Mouse (Mus musculus) neural tube, postnatal 0 days (tissue): ENCODE measurements around the gene Med17. TPM values are rescaled to one million over a fixed set of nuclear protein-coding genes. Genes with fewer than 3 reads are reported as not detected.

Experiments used
- microRNA-seq: library from miRNA; unstranded; fragments of <30 nt; microRNA quantifications from one replicate; pipeline ENCODE4, GENCODE M21; 2016
- polyA plus RNA-seq: library from polyadenylated mRNA; unstranded; fragments of >200 nt; fragmentation: Nextera tagmentation; extraction: Ambion mirVana; gene quantifications from 2 replicates; pipeline ENCODE4 v1.2.1, GENCODE M21; 2015

The Med17 gene
- polyA plus RNA-seq, result 28.1 and 28.5 TPM in 2 replicates

DNA sequence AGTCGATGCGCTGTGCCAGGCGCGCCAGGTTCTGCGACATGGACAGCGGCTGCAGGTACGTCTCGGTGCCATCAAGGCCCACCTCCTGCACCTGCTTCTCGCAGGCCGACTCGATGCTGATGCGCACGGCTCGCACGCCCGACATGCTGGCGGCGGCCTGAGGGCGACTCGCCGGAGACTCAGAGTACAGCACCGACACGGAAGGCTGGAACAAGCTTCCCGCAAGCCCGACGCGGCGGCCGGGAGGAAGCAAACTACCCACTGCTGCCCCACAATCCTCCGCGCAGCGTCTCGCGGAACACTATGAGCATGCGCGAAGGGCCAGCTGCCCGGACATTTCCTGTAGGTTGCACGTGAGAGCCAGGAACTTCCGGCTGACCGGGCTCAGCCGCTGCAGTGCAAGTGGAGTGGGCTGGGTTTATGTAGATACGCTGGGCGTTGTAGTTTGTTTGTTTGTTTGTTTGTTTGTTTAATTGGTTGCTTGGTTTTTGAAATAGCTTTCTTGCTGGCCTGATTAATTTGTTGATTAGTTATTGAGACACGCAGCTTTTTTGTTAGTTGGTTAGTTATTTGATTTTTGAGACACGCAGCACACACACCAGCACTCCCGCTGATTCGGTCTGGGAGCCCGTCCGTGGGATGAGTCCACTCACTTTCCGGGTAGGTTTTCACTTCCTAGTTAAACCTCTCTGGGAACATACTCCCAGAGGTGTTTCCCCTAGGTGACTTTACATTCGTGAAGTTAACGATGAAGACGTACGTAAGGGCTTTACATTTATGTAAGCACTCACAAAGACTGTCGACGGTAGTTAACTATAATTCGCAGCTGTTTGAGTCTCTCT, at the start of gene Med17:
TSS of gene Med17 (minus strand) at position 283 of the 842 bp plus-strand sequence.

DNA sequence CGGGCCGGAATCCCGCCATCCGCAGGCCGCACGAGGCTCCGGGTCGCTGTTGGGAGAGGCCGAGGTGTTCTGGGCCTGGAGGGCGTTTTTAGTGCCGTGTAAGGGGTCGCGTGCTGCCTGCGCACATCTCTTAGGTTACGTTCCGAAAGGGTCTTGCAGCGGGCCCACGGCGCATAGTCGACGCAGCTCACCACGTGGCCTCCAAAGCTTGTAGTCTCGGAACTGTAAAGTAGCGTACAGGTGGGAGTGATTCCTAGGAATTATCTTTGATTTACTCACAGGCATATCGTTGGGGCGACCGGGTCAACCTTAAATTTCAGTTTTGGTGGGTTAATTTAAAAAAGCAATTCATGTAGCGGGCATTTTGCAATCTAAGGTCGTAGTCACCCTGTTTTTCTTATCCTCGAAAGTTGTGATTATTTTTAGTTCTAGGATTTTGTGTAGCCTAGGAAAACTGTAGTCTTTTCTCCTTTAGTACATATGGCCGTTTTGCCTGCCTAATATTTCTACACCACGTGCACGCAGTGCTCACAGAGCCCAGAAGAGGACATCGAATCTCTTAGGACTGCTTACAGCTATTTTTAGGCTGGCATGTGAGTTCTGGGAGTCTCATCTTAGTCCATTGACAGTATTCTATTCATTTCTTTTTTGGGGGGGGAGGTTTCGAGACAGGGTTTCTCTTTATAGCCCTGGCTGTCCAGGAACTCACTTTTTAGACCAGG, 26.8 kb upstream of the Med17 start, which contains the start of gene 4931406C07Rik:
TSS of gene 4931406C07Rik (minus strand) at position 51 of the 722 bp plus-strand sequence.

DNA sequence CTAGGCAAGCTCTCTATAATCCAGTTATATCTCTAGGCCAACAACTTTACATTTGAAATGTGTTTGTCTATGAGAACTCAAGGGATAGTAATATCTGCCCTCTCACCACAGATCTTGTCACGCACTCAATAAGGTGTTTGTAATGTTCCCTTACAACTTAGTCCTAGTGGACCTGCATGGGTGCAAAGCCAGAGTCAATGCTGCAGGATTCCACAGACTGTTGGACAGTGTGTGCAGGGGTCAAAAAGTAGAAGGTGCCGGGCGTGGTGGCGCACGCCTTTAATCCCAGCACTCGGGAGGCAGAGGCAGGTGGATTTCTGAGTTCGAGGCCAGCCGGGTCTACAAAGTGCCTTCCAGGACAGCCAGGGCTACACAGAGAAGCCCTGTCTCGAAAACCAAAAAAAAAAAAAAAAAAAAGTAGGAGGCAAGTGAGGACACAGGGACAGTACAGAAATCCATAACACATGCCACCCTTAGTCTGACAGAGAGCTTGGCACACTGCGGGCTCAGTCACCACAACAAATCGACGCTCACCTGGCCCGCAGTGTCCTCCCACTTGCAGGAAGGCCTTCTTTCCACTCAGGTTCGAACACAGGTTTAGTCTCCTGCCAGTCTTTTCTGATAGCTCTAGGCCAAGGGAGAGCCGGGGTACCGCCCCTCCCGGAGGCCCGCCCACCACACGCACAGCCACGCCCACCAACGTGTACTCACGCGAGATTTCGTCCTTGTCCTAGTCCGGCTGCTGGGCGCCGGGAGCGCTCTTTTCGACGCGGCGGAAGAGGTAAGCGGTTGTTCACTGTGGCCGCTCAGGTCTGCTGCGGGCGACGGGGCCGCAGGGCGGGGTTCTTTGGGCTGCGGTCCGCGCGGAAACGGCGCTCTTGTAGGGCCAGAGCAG, 26.0 kb upstream of the Med17 start, which contains the start of gene Taf1d:
TSS of gene Taf1d (plus strand) at position 712 of the 895 bp plus-strand sequence.

DNA sequence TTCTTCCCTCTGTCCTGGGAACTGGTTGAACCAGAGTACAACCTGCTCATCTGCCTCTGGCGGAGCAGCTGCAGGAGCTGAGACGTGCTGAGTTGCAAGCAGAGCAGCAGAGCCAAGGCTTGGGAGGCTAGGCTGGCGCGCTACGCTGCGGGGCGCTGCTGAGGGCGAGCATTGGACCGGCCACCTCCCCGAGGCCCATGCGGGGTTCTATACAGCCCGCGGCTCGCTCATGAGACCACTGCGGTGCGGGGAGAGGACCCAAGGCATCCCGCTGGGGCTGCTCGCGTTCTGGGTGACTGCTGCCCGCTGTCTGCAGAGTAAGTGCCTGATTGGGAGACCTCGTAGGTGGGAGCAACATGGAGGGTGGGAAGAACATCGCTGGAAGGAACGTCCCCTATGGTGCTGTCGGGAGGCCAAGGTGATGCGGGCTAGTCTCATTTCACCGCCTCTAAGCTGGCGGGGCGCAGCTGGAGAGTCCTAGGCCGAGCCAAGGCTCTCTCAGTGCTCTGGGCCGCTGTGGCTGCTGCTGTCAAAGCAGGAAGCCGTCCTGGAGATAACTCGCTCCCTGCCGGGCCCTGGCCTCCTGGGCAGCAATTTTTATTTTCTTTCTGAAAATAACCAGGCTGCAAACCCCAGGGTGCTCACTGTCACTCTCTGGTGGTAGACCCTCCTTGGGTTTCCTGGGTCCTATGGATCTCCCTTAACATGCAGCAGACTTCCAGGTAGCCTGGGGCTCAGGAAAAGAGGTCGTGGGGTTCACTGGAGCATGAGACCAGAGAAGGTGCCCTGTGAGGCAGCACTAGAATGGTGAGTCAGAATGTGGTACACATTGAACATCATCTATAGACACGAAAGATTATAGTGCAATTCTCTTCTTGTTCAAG, 40.4 kb downstream of the Med17 start, which contains the start of gene Vstm5:
TSS of gene Vstm5 (plus strand) at position 4 of the 884 bp plus-strand sequence.

Small RNA genes within 50 kb of the gene (microRNA-seq; reads per million reads assigned to microRNA genes)
- not detected for gene Gm49349
- gene mmu-mir-7650, result not detected

Other genes with a start within 250 kb of the Med17 start
- 127 and 133 TPM in 2 replicates for gene Panx1, start 234.5 kb downstream of the Med17 start, polyA plus RNA-seq
- gene Hephl1, start 167.8 kb downstream of the Med17 start, polyA plus RNA-seq, result not detected in 2 replicates
- gene Vstm5, start 40.9 kb downstream of the Med17 start, polyA plus RNA-seq, result 37.4 and 42.3 TPM in 2 replicates
- 48.0 and 48.2 TPM in 2 replicates for gene Taf1d, start 26.3 kb upstream of the Med17 start, polyA plus RNA-seq
- 17.2 and 18.1 TPM in 2 replicates for gene 4931406C07Rik, start 26.5 kb upstream of the Med17 start, polyA plus RNA-seq
- 9.5 TPM in 2 replicates for gene Cep295, start 77.9 kb upstream of the Med17 start, polyA plus RNA-seq
- 0.78 and 1.4 TPM in 2 replicates for gene Smco4, start 213.5 kb upstream of the Med17 start, polyA plus RNA-seq